Mouse (Mus musculus): ENCODE results near the gene Tarsl2.

Gene Tarsl2

GRCm38 (mm10) chr7:65735261-65735660, 90.6 kb downstream of the Tarsl2 start:
- no peak for DNase-seq (ENCODE audit: low read depth, low spot score)

- DNase-seq (ENCODE audit: low read depth, low spot score): no peak
Observed at GRCm38 (mm10) chr7:65737286-65738040, 92.8 kb downstream of the Tarsl2 start.
